Mouse (Mus musculus): ENCODE measurements around the gene Marveld3. TPM values are rescaled to one million over a fixed set of nuclear protein-coding genes. Genes with fewer than 3 reads are reported as not detected.

Marveld3 gene
- polyA plus RNA-seq, 1 experiment from 2014 or later, result 0.27 TPM

- Histone ChIP-seq H3K27me3 (ENCODE audit: control insufficient read depth, insufficient read depth, low read length) (peaks cover 27% of the 10 kb centered on the region), H3K4me1 (ENCODE audit: control insufficient read depth, insufficient read depth, low read length) (no peaks in the 10 kb centered on the region; the same call in 1 of the 2 replicates), H3K4me3 (ENCODE audit: low read depth, low read length) (no peak overlapping the region), H3K27ac (replicated peaks; ENCODE audit: low read depth, low read length) (no peak overlapping the region), H3K36me3 (ENCODE audit: control insufficient read depth, insufficient read depth, low read length) (no peaks in the 10 kb centered on the region), H3K9ac (ENCODE audit: low read length) (no peak overlapping the region), H3K9me3 (ENCODE audit: control insufficient read depth, low read length) (no peaks in the 10 kb centered on the region), H3K4me2 (ENCODE audit: low read depth, severe bottlenecking) (no peak overlapping the region)
- 87% methylated on average over 4 of the region's 4 CpGs for WGBS
- DNase-seq (ENCODE audit: low spot score) (no peak), ATAC-seq (ENCODE audit: insufficient number of reproducible peaks, low FRiP score, low TSS enrichment, low read depth) (no peak)
These were observed 2.9 kb downstream of the Marveld3 start for GRCm38 (mm10) chr8:109959112-109959511.

- H3K27ac ChIP-seq (replicated peaks; ENCODE audit: low read depth, low read length), result no peak overlapping the region
- WGBS, result 29% methylated on average over 12 of the region's 12 CpGs
- H3K4me3 ChIP-seq (ENCODE audit: low read depth, low read length), result no peak overlapping the region
- H3K36me3 ChIP-seq (ENCODE audit: control insufficient read depth, insufficient read depth, low read length), result no peaks in the 10 kb centered on the region
- H3K27me3 ChIP-seq (ENCODE audit: control insufficient read depth, insufficient read depth, low read length), result peaks cover 26% of the 10 kb centered on the region
- no peaks in the 10 kb centered on the region for H3K9me3 ChIP-seq (ENCODE audit: control insufficient read depth, low read length)
- no peak overlapping the region for H3K4me2 ChIP-seq (ENCODE audit: low read depth, severe bottlenecking)
- ATAC-seq (ENCODE audit: insufficient number of reproducible peaks, low FRiP score, low TSS enrichment, low read depth), result no peak
- H3K9ac ChIP-seq (ENCODE audit: low read length), result no peak overlapping the region
- H3K4me1 ChIP-seq (ENCODE audit: control insufficient read depth, insufficient read depth, low read length), result no peaks in the 10 kb centered on the region; the same call in 1 of the 2 replicates
- no peak for DNase-seq (ENCODE audit: low spot score)
These were observed 3.9 kb downstream of the Marveld3 start for GRCm38 (mm10) chr8:109958036-109958655.

GRCm38 (mm10) chr8:109957167-109958028, 4.6 kb downstream of the Marveld3 start:
- Histone ChIP-seq H3K36me3 (ENCODE audit: control insufficient read depth, insufficient read depth, low read length) (no peaks in the 10 kb centered on the region), H3K27ac (replicated peaks; ENCODE audit: low read depth, low read length) (no peak overlapping the region), H3K4me3 (ENCODE audit: low read depth, low read length) (no peak overlapping the region), H3K4me1 (ENCODE audit: control insufficient read depth, insufficient read depth, low read length) (no peaks in the 10 kb centered on the region; the same call in 1 of the 2 replicates), H3K9me3 (ENCODE audit: control insufficient read depth, low read length) (no peaks in the 10 kb centered on the region), H3K9ac (ENCODE audit: low read length) (no peak overlapping the region), H3K4me2 (ENCODE audit: low read depth, severe bottlenecking) (peak overlapping the region; percentile 16; the same call in 1 of the 2 replicates), H3K27me3 (ENCODE audit: control insufficient read depth, insufficient read depth, low read length) (peaks cover 23% of the 10 kb centered on the region)
- 5% methylated on average over 16 of the region's 16 CpGs for WGBS
- ATAC-seq (ENCODE audit: insufficient number of reproducible peaks, low FRiP score, low TSS enrichment, low read depth) (peak; percentile 58; the same call in 1 of the 2 replicates), DNase-seq (ENCODE audit: low spot score) (peak; percentile 34)

GRCm38 (mm10) chr8:109954486-109954948, 7.5 kb downstream of the Marveld3 start:
- no peak for DNase-seq (ENCODE audit: low spot score)
- Histone ChIP-seq H3K4me1 (ENCODE audit: control insufficient read depth, insufficient read depth, low read length) (no peaks in the 10 kb centered on the region; the same call in 1 of the 2 replicates), H3K27me3 (ENCODE audit: control insufficient read depth, insufficient read depth, low read length) (peaks cover 6% of the 10 kb centered on the region; the same call in 1 of the 2 replicates), H3K4me2 (ENCODE audit: low read depth, severe bottlenecking) (no peak overlapping the region), H3K4me3 (ENCODE audit: low read depth, low read length) (no peak overlapping the region), H3K36me3 (ENCODE audit: control insufficient read depth, insufficient read depth, low read length) (no peaks in the 10 kb centered on the region), H3K9me3 (ENCODE audit: control insufficient read depth, low read length) (no peaks in the 10 kb centered on the region), H3K9ac (ENCODE audit: low read length) (no peak overlapping the region), H3K27ac (replicated peaks; ENCODE audit: low read depth, low read length) (no peak overlapping the region)
- ATAC-seq (ENCODE audit: insufficient number of reproducible peaks, low FRiP score, low TSS enrichment, low read depth), result no peak
- 56% methylated on average over 13 of the region's 13 CpGs for WGBS

- WGBS, result 82% methylated on average over 7 of the region's 7 CpGs
- Histone ChIP-seq H3K27ac (replicated peaks; ENCODE audit: low read depth, low read length) (no peak overlapping the region), H3K4me3 (ENCODE audit: low read depth, low read length) (no peak overlapping the region), H3K4me2 (ENCODE audit: low read depth, severe bottlenecking) (no peak overlapping the region), H3K36me3 (ENCODE audit: control insufficient read depth, insufficient read depth, low read length) (no peaks in the 10 kb centered on the region), H3K27me3 (ENCODE audit: control insufficient read depth, insufficient read depth, low read length) (peaks cover 25% of the 10 kb centered on the region), H3K9me3 (ENCODE audit: control insufficient read depth, low read length) (no peaks in the 10 kb centered on the region), H3K9ac (ENCODE audit: low read length) (no peak overlapping the region), H3K4me1 (ENCODE audit: control insufficient read depth, insufficient read depth, low read length) (0 out of 2 replicates have a peak, but pooled peaks cover 2% of the 10 kb centered on the region)
- DNase-seq (ENCODE audit: low spot score), result no peak
- ATAC-seq (ENCODE audit: insufficient number of reproducible peaks, low FRiP score, low TSS enrichment, low read depth), result no peak
These were observed 9.8 kb downstream of the Marveld3 start for GRCm38 (mm10) chr8:109952171-109952570.

GRCm38 (mm10) chr8:109948285-109948564, 13.8 kb downstream of the Marveld3 start:
- H3K4me2 ChIP-seq (ENCODE audit: low read depth, severe bottlenecking), result peak overlapping the region; percentile 62
- H3K9ac ChIP-seq (ENCODE audit: low read length), result peak overlapping the region; percentile 27; the same call in 1 of the 2 replicates
- no peaks in the 10 kb centered on the region for H3K9me3 ChIP-seq (ENCODE audit: control insufficient read depth, low read length)
- H3K4me1 ChIP-seq (ENCODE audit: control insufficient read depth, insufficient read depth, low read length), result peaks cover 9% of the 10 kb centered on the region; the same call in 1 of the 2 replicates
- WGBS, result 2% methylated on average over 19 of the region's 19 CpGs
- H3K36me3 ChIP-seq (ENCODE audit: control insufficient read depth, insufficient read depth, low read length), result no peaks in the 10 kb centered on the region
- no peak for ATAC-seq (ENCODE audit: insufficient number of reproducible peaks, low FRiP score, low TSS enrichment, low read depth)
- no peak overlapping the region for H3K27ac ChIP-seq (replicated peaks; ENCODE audit: low read depth, low read length)
- peak overlapping the region; percentile 31 for H3K4me3 ChIP-seq (ENCODE audit: low read depth, low read length)
- H3K27me3 ChIP-seq (ENCODE audit: control insufficient read depth, insufficient read depth, low read length), result peaks cover 29% of the 10 kb centered on the region
- DNase-seq (ENCODE audit: low spot score), result peak; percentile 45

GRCm38 (mm10) chr8:109947447-109948284, 14.3 kb downstream of the Marveld3 start:
- peaks cover 9% of the 10 kb centered on the region; the same call in 1 of the 2 replicates for H3K4me1 ChIP-seq (ENCODE audit: control insufficient read depth, insufficient read depth, low read length)
- ATAC-seq (ENCODE audit: insufficient number of reproducible peaks, low FRiP score, low TSS enrichment, low read depth), result peak; percentile 33; the same call in 1 of the 2 replicates
- peak overlapping the region; percentile 62 for H3K4me2 ChIP-seq (ENCODE audit: low read depth, severe bottlenecking)
- peak overlapping the region; percentile 27; the same call in 1 of the 2 replicates for H3K9ac ChIP-seq (ENCODE audit: low read length)
- DNase-seq (ENCODE audit: low spot score), result peak; percentile 57
- H3K9me3 ChIP-seq (ENCODE audit: control insufficient read depth, low read length), result no peaks in the 10 kb centered on the region
- H3K27me3 ChIP-seq (ENCODE audit: control insufficient read depth, insufficient read depth, low read length), result peaks cover 29% of the 10 kb centered on the region
- peak overlapping the region; percentile 31 for H3K4me3 ChIP-seq (ENCODE audit: low read depth, low read length)
- WGBS, result 2% methylated on average over 26 of the region's 26 CpGs
- H3K27ac ChIP-seq (replicated peaks; ENCODE audit: low read depth, low read length), result no peak overlapping the region
- no peaks in the 10 kb centered on the region for H3K36me3 ChIP-seq (ENCODE audit: control insufficient read depth, insufficient read depth, low read length)

GRCm38 (mm10) chr8:109946272-109946671, 15.7 kb downstream of the Marveld3 start:
- peaks cover 32% of the 10 kb centered on the region for H3K27me3 ChIP-seq (ENCODE audit: control insufficient read depth, insufficient read depth, low read length)
- H3K4me2 ChIP-seq (ENCODE audit: low read depth, severe bottlenecking), result no peak overlapping the region
- no peak for ATAC-seq (ENCODE audit: insufficient number of reproducible peaks, low FRiP score, low TSS enrichment, low read depth)
- no peak overlapping the region for H3K9ac ChIP-seq (ENCODE audit: low read length)
- H3K4me3 ChIP-seq (ENCODE audit: low read depth, low read length), result no peak overlapping the region
- peaks cover 9% of the 10 kb centered on the region; the same call in 1 of the 2 replicates for H3K4me1 ChIP-seq (ENCODE audit: control insufficient read depth, insufficient read depth, low read length)
- WGBS, result 87% methylated on average over 7 of the region's 7 CpGs
- no peaks in the 10 kb centered on the region; the same call in 1 of the 2 replicates for H3K36me3 ChIP-seq (ENCODE audit: control insufficient read depth, insufficient read depth, low read length)
- no peaks in the 10 kb centered on the region for H3K9me3 ChIP-seq (ENCODE audit: control insufficient read depth, low read length)
- no peak for DNase-seq (ENCODE audit: low spot score)
- H3K27ac ChIP-seq (replicated peaks; ENCODE audit: low read depth, low read length), result no peak overlapping the region
